Mouse (Mus musculus) cerebellum, postnatal 14 days (tissue): ENCODE measurements around the gene Fgfr4.
A peak's percentile ranks its signal among the peaks of the same experiment; 100 is the strongest.

Experiments
- DNase-seq, 2 experiments: peaks; one replicate each; pipeline ENCODE4 v3.0.0; 2021; ENCODE audit warnings: mixed read lengths in 2 of 2

The Fgfr4 gene

GRCm38 (mm10) chr13:55152621-55153415 lies at the start of gene Fgfr4:
Fgfr4 (plus strand) TSS chr13:55152640.
- DNase-seq, result peak; percentile 33 to 35

GRCm38 (mm10) chr13:55103351-55103750 lies 49.1 kb upstream of the Fgfr4 start:
- DNase-seq, result no peak

DNA sequence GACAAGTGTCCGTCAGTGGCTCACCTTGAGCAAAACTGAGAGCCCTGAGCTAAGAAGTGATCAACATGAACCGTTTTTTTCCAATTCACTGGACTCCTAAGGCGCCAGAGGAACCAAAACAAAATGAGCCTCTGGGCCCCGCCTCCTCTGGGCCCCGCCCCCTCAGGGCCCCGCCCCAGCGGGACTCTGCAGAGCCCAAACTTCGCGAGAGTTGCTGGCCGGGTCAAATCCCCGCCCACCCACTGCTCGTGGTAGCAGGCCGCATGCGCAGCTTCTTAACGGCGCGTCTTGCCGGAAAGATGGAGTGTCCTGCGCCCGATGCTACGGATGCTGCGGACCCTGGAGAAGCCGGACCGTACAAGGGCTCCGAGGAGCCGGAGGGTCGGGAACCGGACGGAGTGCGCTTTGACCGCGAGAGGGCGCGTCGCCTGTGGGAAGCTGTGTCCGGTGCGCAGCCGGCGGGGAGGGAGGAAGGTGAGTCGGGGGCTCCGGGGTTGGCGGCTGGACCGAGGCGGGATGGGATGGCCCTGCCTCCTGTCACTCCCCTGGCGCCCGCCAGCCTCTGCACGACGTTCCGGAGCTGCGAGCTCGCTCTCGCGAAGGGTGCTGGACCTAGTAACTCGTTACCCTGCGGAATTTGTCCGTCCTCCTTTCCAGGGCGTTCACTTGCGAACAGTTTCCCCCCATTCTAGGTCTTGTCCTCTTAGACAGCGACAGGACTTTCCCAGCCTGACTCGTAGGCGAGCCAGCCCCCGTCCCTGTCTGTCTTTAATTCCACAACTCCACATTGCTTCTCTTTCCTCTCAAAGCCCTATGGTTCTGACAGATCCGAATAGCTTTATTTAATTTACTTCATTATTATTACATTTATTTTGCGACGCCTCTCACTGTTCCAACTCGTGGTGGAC lies 47.1 kb upstream of the Fgfr4 start, which contains the start of gene Zfp346:
Gene Zfp346 (plus strand): TSS at position 267 of the 908 bp plus-strand sequence.
- DNase-seq, result peak; percentile 98

DNA sequence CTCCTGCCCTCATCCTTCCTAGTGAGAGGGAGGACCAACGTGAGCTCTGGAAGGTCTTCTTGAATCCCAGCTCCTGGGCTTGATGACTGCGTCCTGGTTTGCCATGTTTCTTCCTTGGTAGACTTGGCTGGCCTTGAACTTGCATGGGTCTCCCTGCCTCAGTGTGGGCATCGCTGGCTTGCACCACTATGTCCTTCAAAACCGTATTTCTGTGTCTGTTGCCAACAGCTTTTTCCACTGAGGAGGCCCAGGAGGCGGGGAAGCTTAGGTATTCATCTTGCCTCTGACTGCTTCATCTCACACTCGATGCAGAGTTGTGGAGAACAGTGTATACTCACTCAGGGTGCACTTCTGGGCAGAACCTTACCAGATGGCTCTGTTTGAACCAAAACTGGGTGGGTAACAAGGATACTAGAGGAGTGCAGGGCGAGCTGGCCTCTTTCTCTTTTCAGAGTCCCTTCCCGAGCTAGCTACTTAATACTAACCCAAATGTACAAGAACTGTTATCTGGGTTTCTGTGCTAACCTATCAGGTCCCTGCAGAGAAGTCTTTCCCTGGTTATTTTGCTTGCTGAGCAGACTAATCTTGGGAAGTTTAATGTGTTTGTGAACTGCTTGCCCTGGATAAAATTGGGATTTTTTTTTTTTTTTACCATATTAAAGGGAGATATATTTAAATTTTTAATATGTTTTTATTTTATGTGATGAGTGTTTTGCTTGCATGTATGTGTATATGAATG lies 46.3 kb upstream of the Fgfr4 start:
- DNase-seq, result peak; percentile 22 to 31

- DNase-seq, result no peak
Measured at GRCm38 (mm10) chr13:55107116-55107515, 45.3 kb upstream of the Fgfr4 start.

DNA sequence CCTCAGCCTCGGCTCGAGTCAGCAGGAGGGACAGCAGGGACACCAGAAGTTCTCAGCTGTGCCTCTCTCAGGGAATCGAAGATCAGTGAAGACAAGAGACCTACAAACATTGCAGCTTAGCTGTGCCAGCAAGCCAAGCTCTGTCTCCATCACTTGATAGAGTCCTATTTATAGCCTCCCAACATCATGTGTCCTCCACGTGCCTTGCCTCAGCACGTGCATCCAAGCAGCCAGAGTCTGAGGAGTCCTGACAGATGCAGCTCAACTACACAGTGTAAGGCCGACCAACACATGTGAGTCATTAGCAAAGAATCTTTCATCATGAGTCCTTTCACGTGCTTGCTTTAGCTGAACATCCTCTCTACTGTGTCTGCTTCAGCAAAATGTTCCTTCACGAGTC lies 44.7 kb upstream of the Fgfr4 start:
- DNase-seq, result no peak

DNA sequence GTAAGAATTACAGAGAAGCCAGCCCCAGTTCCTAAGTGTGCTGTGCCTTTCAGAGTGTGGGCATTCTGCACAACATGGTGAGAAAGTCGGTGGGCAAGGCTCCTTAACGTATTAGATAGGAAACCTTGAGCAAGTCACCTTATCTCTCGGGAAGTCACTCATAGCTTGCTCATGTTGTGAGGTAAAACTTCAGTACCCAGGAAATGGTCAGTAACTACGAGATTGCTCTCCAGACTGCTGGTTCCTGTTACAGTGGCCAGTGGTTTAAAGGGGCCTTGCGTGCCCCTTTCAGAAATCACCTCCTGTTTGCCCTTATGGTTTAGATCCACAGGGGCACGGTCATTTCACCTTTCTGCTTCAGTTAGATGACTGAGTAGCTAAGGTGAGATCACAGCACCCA lies 38.1 kb upstream of the Fgfr4 start:
- DNase-seq, result no peak

DNA sequence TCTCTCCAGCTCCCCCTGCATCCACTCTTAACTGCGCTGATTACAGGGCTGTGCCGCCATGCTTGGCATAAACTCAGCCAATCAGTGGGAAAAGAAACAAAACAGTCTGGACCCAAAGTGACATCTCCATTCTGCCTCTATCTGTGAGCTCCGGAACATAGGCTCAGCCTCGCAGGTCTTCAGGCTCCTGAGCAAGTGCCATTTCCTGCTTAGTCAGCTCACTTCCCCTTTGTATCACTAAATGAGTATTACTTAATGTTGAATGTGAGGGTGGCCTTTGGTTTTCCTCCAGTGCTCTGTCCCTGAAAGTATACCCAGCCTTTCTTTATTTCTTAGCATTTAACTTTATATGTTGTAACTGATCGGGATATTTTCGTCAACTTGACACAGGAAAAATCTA lies 27.5 kb upstream of the Fgfr4 start:
- DNase-seq, result no peak

GRCm38 (mm10) chr13:55133448-55133847 lies 19.0 kb upstream of the Fgfr4 start, which contains the start of gene Gm17617:
Gm17617 (minus strand) TSS chr13:55133548.
- no peak for DNase-seq

- peak; percentile 35 to 48 for DNase-seq
Measured at GRCm38 (mm10) chr13:55135382-55135781, 17.1 kb upstream of the Fgfr4 start.

DNA sequence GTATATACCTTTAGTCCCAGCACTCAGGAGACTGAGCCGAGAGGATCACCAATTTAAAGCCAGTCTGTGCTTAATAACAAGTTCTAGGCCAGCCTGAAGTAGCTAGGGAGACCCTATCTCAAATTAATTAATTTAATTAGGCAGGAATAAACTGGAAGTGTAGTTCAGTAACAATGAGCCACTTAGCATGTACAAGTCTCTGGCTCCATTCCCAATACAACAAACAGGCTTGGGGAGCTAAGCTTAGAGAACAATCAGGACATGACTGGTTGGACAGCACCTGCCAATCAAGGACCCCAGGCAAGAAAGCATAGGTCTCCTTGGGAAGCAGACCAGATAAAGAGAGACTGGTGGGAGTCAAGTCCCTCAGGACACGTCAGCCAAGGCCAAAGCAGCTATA lies 12.2 kb upstream of the Fgfr4 start:
- no peak for DNase-seq

DNA sequence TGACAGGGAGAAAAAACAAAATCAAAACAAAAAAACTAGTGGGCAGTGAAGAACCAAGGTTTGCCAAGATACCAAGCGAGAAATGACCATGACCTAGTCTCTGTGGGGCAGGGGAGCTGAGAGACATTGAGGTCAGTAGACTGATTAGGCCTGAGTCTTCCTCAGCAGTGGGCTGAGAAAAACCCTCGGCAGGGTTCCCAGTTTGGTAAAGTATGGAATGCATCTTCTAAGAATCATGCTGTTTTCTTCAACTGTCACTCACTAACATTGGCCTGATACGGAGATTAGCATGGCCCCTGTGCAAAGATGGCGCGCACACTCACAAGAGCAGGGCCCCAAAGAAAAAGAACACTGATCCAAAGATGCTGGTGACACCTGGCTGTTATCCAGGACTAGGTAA lies 1.5 kb downstream of the Fgfr4 start:
- no peak for DNase-seq

GRCm38 (mm10) chr13:55162365-55162764 lies 9.9 kb downstream of the Fgfr4 start:
- no peak for DNase-seq

GRCm38 (mm10) chr13:55163553-55163952 lies 11.1 kb downstream of the Fgfr4 start:
- no peak for DNase-seq

DNA sequence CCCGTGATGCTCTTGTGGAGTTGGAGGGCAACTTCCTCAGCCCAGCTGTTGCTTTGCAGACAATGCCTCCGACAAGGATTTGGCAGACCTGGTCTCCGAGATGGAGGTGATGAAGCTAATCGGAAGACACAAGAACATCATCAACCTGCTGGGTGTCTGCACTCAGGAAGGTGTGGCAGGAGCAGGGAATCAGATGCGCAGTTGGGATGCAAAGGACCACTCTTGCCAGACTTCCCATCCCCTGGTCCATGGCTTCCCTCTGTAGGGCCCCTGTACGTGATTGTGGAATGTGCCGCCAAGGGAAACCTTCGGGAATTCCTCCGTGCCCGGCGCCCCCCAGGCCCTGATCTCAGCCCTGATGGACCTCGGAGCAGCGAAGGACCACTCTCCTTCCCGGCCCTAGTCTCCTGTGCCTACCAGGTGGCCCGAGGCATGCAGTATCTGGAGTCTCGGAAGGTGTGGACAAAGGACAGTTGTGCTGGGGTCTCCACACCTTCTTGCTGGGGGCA lies 13.4 kb downstream of the Fgfr4 start:
- no peak for DNase-seq

- DNase-seq, result no peak
Measured at GRCm38 (mm10) chr13:55166806-55167725, 14.6 kb downstream of the Fgfr4 start.

DNA sequence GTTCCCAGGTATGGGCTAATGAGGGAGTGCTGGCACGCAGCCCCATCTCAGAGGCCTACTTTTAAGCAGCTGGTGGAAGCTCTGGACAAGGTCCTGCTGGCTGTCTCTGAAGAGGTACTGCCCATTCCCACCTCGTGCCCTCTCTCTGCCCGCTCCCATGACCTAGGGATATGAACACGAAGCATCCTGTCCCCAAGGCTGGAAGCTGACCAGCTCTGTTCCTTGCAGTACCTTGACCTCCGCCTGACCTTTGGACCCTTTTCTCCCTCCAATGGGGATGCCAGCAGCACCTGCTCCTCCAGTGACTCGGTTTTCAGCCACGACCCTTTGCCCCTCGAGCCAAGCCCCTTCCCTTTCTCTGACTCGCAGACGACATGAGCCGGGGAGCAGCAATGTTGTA lies 15.4 kb downstream of the Fgfr4 start:
- no peak for DNase-seq

- no peak for DNase-seq
Measured at GRCm38 (mm10) chr13:55168255-55168654, 15.8 kb downstream of the Fgfr4 start.

- peak; percentile 51 to 74 for DNase-seq
Measured at GRCm38 (mm10) chr13:55168958-55169369, 16.5 kb downstream of the Fgfr4 start.

DNA sequence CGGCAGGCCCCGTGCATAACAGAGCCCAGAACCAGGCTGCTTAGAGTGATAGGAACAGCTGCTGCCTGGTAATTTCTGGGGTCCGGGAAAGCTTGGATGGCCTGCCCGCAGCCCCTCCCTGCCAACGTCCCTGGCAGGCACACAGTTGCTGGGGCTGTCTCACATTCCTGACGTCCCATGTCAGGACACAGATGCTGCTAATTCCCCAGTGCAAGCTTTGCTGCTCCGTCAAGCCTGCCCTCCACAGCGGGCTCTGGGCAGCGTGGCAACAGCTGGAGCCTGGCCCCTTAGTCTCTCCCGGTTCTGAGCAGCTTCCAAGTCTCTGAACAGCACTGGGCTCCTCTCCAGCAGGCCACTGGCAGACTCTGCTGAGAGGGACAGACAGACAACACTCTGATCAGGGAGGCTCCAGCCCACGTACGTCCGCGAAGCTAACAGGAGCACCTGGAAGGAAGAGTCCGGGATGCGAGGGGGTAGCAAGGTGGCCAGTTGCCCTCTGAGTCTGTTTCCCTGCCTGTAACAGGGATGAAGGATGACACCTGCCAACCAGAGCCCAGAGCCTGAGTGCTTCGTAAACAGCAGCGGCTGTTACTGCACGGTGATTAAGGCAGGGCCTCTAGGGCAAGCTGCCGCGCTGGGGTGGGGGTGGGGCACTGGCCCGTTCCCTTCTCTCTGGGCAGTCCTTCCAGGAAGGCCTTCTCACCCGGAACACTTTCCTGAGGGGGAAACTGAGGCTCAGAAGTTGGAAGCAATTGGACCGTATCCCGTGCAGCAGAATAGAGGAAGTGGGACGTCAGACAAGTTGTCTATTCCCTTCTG lies 19.3 kb downstream of the Fgfr4 start:
- DNase-seq, result peak; percentile 49 to 71

GRCm38 (mm10) chr13:55172336-55172770 lies 19.9 kb downstream of the Fgfr4 start:
- DNase-seq, result no peak
